Mouse (Mus musculus): ENCODE measurements around the gene Gm17304.

DNA sequence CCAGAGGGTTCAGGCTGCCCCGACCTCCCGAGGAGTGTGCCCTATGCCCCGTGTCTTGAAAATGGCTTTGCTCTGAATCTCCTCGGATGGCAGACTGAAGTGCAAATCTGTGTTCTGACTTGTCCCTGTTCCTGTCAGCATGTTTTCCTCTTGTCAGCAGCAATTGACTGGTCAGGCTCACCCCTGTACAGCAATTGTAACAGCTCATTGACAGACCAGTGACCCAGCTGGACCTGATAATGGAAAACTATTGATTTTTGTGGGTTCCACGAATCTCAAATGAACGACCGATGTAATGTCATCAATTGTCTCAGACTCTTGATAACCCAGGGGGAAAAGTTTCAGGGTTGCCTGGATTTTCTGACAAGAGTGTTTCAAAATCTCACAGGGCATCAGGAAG, 28.0 kb upstream of the Gm17304 start:
- no peak for TF ChIP-seq GATA1 (IDR thresholded peaks at IDR 0.05; ENCODE audit: borderline replicate concordance, low read length)
- TF ChIP-seq FLI1 (IDR thresholded peaks at IDR 0.05; ENCODE audit: low read length): no peak

All from megakaryocyte, embryonic 14.5 days (primary cell).